Mouse (Mus musculus): ENCODE data around the gene Syt14. TPM values are rescaled to one million over a fixed set of nuclear protein-coding genes. Genes with fewer than 3 reads are reported as not detected.

Gene Syt14
- polyA plus RNA-seq, 1 experiment from 2014 or later: 0.62 TPM

DNA sequence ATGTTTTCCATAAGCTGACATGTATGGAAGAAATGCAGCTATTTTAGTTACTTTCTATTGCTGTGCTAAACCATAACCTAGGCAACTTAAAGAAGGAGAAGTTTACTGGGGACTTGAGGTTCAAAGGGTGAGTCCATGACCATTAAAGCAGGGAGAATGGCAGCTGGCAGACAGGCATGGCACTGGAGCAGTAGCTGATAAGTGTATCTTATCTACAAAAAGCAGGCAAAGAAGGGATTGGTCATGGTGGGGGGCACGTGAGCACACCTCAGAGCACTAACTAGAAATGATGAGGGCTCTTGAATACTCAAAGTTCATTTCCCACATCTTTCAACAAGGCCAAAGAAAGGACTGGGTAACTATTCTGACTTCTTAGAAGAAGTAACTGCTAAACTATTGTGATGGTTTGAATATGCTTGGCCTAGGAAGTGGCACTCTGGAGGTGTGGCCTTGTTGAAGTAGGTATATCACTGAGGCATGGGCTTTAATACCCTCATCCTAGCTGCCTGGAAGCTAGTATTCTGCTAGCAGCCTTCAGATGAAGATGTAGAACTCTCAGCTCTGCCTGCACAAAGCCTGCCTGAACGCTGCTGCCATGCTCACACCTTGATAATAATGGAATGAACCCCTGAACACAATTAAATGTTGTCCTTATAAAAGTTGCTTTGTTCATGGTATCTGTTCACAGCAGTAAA lies 41.2 kb downstream of the Syt14 start:
- Histone ChIP-seq H3K4me1 (replicated peaks; ENCODE audit: insufficient read depth, low read length) (no peaks in the 10 kb centered on the region), H3K27me3 (ENCODE audit: insufficient read depth, low read length) (no peaks in the 10 kb centered on the region), H3K27ac (no peak overlapping the region), H3K4me2 (ENCODE audit: low read length) (no peak overlapping the region), H3K4me3 (replicated peaks; ENCODE audit: low read depth, low read length) (no peak overlapping the region), H3K9me3 (replicated peaks; ENCODE audit: low read length) (no peaks in the 10 kb centered on the region), H3K36me3 (ENCODE audit: insufficient read depth, low read length) (no peaks in the 10 kb centered on the region), H3K9ac (ENCODE audit: low read depth, low read length) (no peak overlapping the region)
- no peak for ATAC-seq (replicated peaks; ENCODE audit: low FRiP score, low read depth)
- WGBS: 83% methylated on average over 2 of the region's 2 CpGs
- no peak for DNase-seq (ENCODE audit: low spot score)
- TF ChIP-seq CTCF (IDR thresholded peaks at IDR 0.05; ENCODE audit: low read depth): no peak

DNA sequence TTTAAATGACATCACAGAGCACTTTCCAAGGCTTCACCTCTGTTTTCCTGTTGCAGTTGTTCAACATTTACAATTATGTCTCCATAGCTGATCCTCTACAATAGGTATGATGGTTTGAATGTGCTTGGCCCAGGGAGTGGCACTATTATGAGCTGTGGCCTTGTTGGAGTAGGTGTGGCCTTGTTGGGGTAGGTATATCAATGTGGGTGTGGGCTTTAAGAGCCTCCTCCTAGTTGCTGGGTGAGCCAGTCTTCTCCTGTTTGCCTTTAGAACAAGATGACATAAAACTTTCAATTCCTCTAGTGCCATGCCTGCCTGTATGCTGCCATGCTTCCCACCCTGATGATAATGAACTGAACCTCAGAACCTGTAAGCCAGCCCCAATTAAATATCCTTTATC lies 42.1 kb downstream of the Syt14 start:
- Histone ChIP-seq H3K4me2 (ENCODE audit: low read length) (no peak overlapping the region), H3K27ac (no peak overlapping the region), H3K9ac (ENCODE audit: low read depth, low read length) (no peak overlapping the region), H3K4me1 (replicated peaks; ENCODE audit: insufficient read depth, low read length) (no peaks in the 10 kb centered on the region), H3K27me3 (ENCODE audit: insufficient read depth, low read length) (no peaks in the 10 kb centered on the region), H3K4me3 (replicated peaks; ENCODE audit: low read depth, low read length) (no peak overlapping the region), H3K9me3 (replicated peaks; ENCODE audit: low read length) (no peaks in the 10 kb centered on the region), H3K36me3 (ENCODE audit: insufficient read depth, low read length) (no peaks in the 10 kb centered on the region)
- no peak for TF ChIP-seq CTCF (IDR thresholded peaks at IDR 0.05; ENCODE audit: low read depth)
- DNase-seq (ENCODE audit: low spot score) (no peak), ATAC-seq (replicated peaks; ENCODE audit: low FRiP score, low read depth) (no peak)

DNA sequence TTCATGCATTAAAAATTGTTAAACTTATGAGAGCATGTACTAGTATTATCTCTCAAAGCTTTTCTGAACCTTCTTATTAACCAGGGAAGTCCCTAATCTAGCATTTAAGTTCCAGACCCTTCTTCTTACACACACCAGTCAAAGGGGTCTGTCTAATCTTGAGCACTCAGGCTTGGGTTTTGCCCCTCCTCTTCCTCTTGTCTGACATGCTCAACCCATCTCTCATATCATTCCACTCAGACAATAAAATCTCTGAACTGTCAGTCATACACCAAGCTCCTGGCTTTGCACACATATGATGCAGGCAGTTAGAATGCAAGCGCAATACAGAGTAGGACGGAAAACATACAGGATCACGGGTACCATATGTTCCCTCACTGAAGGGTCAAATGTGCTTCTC lies 48.4 kb downstream of the Syt14 start:
- Histone ChIP-seq H3K4me2 (ENCODE audit: low read length) (no peak overlapping the region), H3K36me3 (ENCODE audit: insufficient read depth, low read length) (no peaks in the 10 kb centered on the region), H3K9ac (ENCODE audit: low read depth, low read length) (no peak overlapping the region), H3K4me1 (replicated peaks; ENCODE audit: insufficient read depth, low read length) (no peaks in the 10 kb centered on the region), H3K4me3 (replicated peaks; ENCODE audit: low read depth, low read length) (no peak overlapping the region), H3K27me3 (ENCODE audit: insufficient read depth, low read length) (no peaks in the 10 kb centered on the region), H3K9me3 (replicated peaks; ENCODE audit: low read length) (no peaks in the 10 kb centered on the region), H3K27ac (no peak overlapping the region)
- ATAC-seq (replicated peaks; ENCODE audit: low FRiP score, low read depth) (no peak), DNase-seq (ENCODE audit: low spot score) (no peak)
- WGBS: 85% methylated on average over 3 of the region's 3 CpGs
- TF ChIP-seq CTCF (IDR thresholded peaks at IDR 0.05; ENCODE audit: low read depth): no peak

DNA sequence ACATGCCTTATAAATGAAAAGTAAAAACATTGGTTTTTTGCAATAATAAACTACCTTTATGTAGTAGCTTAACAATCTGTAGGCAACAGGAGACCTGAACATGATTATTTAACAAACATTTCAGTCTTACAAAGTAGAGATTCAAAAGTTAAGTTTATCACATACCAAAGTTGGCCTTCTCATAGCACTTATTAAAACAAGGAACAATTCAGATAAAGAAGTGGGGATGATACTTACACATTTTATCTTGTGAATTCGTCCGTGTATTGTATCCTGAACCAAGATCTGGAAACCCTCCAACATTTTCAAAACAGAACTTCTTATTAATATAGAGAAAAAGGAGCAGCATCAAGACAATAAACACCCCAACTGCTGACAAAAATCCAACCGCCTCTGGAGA lies 49.1 kb downstream of the Syt14 start:
- Histone ChIP-seq H3K9me3 (replicated peaks; ENCODE audit: low read length) (no peaks in the 10 kb centered on the region), H3K27me3 (ENCODE audit: insufficient read depth, low read length) (no peaks in the 10 kb centered on the region), H3K4me3 (replicated peaks; ENCODE audit: low read depth, low read length) (no peak overlapping the region), H3K36me3 (ENCODE audit: insufficient read depth, low read length) (no peaks in the 10 kb centered on the region), H3K9ac (ENCODE audit: low read depth, low read length) (no peak overlapping the region), H3K27ac (no peak overlapping the region), H3K4me2 (ENCODE audit: low read length) (no peak overlapping the region), H3K4me1 (replicated peaks; ENCODE audit: insufficient read depth, low read length) (no peaks in the 10 kb centered on the region)
- 85% methylated on average over 3 of the region's 3 CpGs for WGBS
- DNase-seq (ENCODE audit: low spot score) (no peak), ATAC-seq (replicated peaks; ENCODE audit: low FRiP score, low read depth) (no peak)
- TF ChIP-seq CTCF (IDR thresholded peaks at IDR 0.05; ENCODE audit: low read depth): no peak

DNA sequence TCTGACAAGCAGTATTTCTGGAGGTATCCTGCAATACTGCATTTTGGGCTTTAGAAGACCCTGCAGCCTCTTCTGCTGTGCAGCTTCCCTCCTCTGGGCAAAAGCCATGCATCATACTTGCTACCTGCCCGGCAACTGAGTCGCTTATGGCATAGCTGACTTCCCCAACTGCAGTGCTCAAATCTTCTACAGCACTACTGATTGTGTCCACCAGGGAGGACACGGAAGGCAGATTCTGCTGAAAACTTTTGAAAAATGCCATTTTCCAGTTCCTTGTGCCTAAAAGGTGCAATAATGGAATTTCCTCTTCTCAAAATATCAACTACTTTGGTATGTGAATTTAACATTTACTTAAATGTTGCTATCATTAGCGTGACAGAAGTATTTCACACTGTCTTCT lies 51.2 kb downstream of the Syt14 start:
- H3K36me3 ChIP-seq (ENCODE audit: insufficient read depth, low read length): no peaks in the 10 kb centered on the region
- H3K4me3 ChIP-seq (replicated peaks; ENCODE audit: low read depth, low read length): no peak overlapping the region
- WGBS: 85% methylated on average over 4 of the region's 4 CpGs
- no peak overlapping the region for H3K9ac ChIP-seq (ENCODE audit: low read depth, low read length)
- no peak overlapping the region for H3K4me2 ChIP-seq (ENCODE audit: low read length)
- H3K9me3 ChIP-seq (replicated peaks; ENCODE audit: low read length): no peaks in the 10 kb centered on the region
- TF ChIP-seq CTCF (IDR thresholded peaks at IDR 0.05; ENCODE audit: low read depth): peak; percentile 16; the same call in 1 of the 2 replicates
- ATAC-seq (replicated peaks; ENCODE audit: low FRiP score, low read depth): no peak
- no peaks in the 10 kb centered on the region for H3K27me3 ChIP-seq (ENCODE audit: insufficient read depth, low read length)
- no peaks in the 10 kb centered on the region for H3K4me1 ChIP-seq (replicated peaks; ENCODE audit: insufficient read depth, low read length)
- no peak for DNase-seq (ENCODE audit: low spot score)
- H3K27ac ChIP-seq: no peak overlapping the region

DNA sequence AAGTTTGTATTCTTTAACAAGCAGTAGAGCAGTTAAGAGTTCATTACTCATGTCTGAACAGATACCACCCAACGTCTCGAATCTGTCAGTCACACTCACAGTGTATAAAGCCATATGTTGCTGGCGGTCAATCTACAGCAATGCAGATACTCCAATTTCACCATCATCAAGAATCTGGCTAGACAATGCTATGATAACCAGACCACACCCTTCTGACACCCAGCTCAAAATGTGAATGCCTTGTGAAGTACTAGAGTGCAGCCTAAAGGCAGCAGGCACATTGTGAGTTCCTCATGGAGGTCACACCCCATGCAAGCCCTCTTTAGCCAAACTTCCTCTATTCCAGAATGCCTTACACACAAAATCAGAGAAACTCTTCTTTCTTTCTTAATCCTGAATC lies 53.9 kb downstream of the Syt14 start:
- ATAC-seq (replicated peaks; ENCODE audit: low FRiP score, low read depth) (no peak), DNase-seq (ENCODE audit: low spot score) (no peak)
- WGBS: 92% methylated on average over 3 of the region's 3 CpGs
- H3K4me3 ChIP-seq (replicated peaks; ENCODE audit: low read depth, low read length): no peak overlapping the region
- no peak for TF ChIP-seq CTCF (IDR thresholded peaks at IDR 0.05; ENCODE audit: low read depth)
- no peaks in the 10 kb centered on the region for H3K9me3 ChIP-seq (replicated peaks; ENCODE audit: low read length)
- no peak overlapping the region for H3K4me2 ChIP-seq (ENCODE audit: low read length)
- H3K27me3 ChIP-seq (ENCODE audit: insufficient read depth, low read length): no peaks in the 10 kb centered on the region
- H3K36me3 ChIP-seq (ENCODE audit: insufficient read depth, low read length): no peaks in the 10 kb centered on the region
- H3K27ac ChIP-seq: no peak overlapping the region
- no peak overlapping the region for H3K9ac ChIP-seq (ENCODE audit: low read depth, low read length)
- H3K4me1 ChIP-seq (replicated peaks; ENCODE audit: insufficient read depth, low read length): no peaks in the 10 kb centered on the region

DNA sequence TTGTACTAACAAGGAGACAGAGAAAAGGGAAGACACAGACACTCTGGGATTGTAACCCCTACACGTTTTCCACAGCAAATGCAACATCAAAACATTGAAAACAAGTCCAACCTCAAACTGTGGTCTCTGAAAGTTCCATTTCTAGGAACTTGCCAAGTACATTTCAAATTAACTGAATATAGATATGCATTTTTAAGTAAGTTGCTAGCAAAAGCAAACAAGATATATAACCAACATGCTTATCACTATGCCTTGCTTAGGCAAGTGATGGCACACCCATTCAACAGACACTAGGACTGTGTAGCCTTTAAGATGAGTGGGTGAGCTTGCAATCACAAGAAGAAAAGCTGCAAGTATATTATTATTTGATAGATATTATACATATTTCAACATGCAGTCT lies 54.5 kb downstream of the Syt14 start:
- no peak for TF ChIP-seq CTCF (IDR thresholded peaks at IDR 0.05; ENCODE audit: low read depth)
- 64% methylated on average over 1 of the region's 1 CpGs for WGBS
- no peak overlapping the region for H3K9ac ChIP-seq (ENCODE audit: low read depth, low read length)

More for the DNA sequence above, 54.5 kb downstream of the Syt14 start:
- Histone ChIP-seq H3K27me3 (ENCODE audit: insufficient read depth, low read length) (no peaks in the 10 kb centered on the region), H3K36me3 (ENCODE audit: insufficient read depth, low read length) (no peaks in the 10 kb centered on the region), H3K4me1 (replicated peaks; ENCODE audit: insufficient read depth, low read length) (no peaks in the 10 kb centered on the region), H3K9me3 (replicated peaks; ENCODE audit: low read length) (no peaks in the 10 kb centered on the region), H3K4me2 (ENCODE audit: low read length) (no peak overlapping the region), H3K4me3 (replicated peaks; ENCODE audit: low read depth, low read length) (no peak overlapping the region), H3K27ac (no peak overlapping the region)
- DNase-seq (ENCODE audit: low spot score) (no peak), ATAC-seq (replicated peaks; ENCODE audit: low FRiP score, low read depth) (no peak)
